Mouse (Mus musculus): ENCODE results near the gene Ubb. TPM values are rescaled to one million over a fixed set of nuclear protein-coding genes. Genes with fewer than 3 reads are reported as not detected.
A peak's percentile ranks its signal among the peaks of the same experiment; 100 is the strongest.

Ubb gene
- total RNA-seq, 4 experiments from 2014 or later, result 692 to 761 (median 719) TPM

GRCm38 (mm10) chr11:62551226-62552119, 502 bp downstream of the Ubb start:
- peak; percentile 91 for DNase-seq (ENCODE audit: low spot score)

GRCm38 (mm10) chr11:62553186-62553585, 2.2 kb downstream of the Ubb start:
- no peak for DNase-seq (ENCODE audit: low spot score)

DNA sequence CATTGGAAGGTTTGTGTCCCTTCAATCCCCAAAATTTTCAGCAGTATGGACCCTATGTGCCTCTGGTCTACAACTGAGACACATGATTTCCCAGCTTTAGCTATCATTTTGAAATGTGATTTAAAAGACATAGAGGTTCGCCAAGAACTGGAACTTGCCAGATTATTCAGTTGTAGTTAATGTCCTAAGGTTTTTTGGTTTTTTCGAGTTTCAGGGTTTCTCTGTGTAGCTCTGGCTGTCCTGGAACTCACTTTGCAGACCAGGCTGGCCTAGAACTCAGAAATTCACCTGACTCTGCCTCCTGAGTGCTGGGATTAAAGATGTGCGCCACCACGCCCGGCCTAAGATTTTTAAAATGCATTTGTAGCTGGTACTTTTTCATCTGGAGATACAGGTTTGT, 2.7 kb downstream of the Ubb start:
- no peak for DNase-seq (ENCODE audit: low spot score)

DNA sequence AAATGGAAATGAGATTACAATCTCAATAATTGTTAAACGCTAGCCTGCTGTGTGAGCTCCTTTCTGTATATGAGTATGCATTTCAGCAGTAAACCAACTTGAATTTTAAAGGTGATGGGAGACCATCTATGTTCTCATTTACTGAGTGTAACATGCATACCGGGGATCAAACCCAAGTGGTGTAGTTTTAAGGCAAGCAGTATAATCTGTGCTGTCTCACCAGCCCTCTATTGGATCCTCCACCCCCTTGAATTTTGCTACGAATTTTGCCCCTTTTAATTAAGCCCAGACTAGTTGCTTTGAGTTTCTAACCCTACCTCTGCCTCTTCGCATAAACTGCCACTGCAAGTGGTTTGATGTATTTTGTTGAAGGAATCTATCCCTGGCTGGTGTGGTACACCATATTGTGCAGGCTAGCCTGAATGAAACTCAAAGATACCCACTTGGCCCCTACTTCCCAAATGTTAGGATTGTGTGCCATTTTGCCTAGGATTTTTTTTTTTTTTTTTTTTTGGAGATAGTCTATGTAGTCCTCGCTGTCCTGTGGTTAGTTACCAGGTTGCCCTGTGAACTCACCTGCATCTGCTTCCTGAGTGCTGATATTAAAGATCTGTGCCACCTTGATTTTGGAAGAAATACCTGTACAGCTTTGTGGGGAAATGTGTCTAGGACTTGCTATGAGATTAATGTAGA, 3.3 kb downstream of the Ubb start:
- no peak for DNase-seq (ENCODE audit: low spot score)

- DNase-seq (ENCODE audit: low spot score), result no peak
Measured at GRCm38 (mm10) chr11:62554934-62555517, 4.1 kb downstream of the Ubb start.

GRCm38 (mm10) chr11:62555896-62556412, 5.0 kb downstream of the Ubb start:
- DNase-seq (ENCODE audit: low spot score), result peak; percentile 17

DNA sequence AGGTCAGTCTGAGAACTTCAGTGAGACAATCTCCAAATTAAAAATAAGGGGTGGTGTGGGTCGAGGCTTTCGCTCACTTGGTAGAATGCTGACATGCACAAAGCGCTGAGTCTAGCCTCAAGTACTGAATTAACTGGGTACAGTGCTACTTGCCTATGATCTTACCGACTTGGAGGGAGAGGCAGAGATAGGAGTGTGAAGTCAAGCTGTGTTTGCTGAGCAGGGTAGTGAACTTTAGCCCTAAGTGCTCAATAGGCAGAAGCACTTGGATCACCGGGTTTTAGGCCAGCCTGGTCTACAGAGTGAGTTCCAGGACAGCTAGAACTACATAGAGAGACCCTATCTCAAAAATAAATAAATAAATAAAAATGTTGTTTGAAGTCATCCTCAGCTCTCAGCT, 6.2 kb downstream of the Ubb start:
- no peak for DNase-seq (ENCODE audit: low spot score)

DNA sequence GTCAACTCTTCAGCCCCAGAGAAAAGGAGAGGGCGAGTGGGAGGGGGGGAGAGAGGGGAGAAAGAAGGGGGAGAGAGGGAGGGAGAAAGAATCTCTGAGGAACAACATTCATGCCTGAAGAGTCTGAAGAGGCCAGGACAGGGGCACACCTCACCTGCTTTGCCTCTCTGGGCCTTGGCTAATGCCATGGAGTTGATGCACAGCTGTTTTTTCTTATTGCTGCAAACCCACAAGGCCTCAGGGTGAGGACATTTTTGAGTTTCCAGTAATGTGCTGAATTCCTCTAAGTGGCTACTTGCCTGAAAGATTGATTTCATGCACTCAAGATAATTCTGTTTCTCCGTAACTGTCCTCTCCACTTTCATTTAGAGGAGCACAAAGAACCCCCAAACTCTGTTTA, 7.2 kb downstream of the Ubb start:
- no peak for DNase-seq (ENCODE audit: low spot score)

- peak; percentile 62 for DNase-seq (ENCODE audit: low spot score)
Measured at GRCm38 (mm10) chr11:62558961-62559646, 8.1 kb downstream of the Ubb start.

DNA sequence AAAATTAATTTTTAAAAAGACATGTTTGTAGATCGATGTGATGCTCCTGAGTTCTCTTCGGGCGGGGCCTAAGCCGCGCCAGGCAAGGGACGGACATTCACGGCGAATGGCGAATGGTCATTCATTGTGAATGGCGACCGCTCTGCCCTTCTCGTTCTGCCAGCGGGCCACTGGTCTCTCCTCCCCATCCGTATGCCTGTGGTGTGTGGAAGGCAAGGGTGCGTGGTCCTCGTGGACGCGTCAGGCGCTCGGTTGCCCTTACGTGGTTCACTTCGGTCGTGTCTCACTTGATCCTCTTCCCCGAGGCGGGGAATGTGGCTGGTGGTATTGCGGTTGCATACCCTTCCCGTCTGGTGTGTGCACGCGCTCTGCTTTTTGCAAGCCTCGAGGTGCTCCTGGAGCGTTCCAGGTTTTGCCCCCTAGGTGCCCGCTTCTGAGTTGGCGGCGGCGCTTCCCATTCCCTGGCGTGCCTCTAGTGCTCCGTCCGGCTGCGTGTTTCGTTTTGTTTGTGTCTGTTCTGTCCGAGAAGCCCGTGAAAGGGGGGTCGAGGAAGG, 9.6 kb downstream of the Ubb start:
- no peak for DNase-seq (ENCODE audit: low spot score)

DNA sequence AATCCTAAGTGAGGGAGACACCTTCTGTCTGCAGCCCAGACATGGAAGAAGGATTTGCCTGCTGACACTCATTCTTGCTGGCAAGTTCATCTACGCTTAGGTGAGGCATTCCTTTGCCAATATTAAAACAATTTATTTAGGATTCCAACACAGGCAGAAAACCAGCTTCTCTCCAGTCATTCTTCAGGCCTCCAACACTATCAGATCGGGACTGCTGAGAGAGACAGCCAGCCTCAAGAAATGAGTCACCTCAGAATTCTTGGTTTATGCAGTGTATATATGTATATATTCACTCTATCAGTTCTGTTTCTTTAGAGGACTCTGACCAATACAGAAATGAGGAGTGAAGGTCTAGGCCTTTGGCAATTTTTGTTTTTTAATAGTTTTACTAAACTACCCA, 12.6 kb downstream of the Ubb start:
- no peak for DNase-seq (ENCODE audit: low spot score)

GRCm38 (mm10) chr11:62565747-62566146, 14.8 kb downstream of the Ubb start:
- DNase-seq (ENCODE audit: low spot score), result no peak

- DNase-seq (ENCODE audit: low spot score), result no peak
Measured at GRCm38 (mm10) chr11:62566211-62566610, 15.2 kb downstream of the Ubb start.

DNA sequence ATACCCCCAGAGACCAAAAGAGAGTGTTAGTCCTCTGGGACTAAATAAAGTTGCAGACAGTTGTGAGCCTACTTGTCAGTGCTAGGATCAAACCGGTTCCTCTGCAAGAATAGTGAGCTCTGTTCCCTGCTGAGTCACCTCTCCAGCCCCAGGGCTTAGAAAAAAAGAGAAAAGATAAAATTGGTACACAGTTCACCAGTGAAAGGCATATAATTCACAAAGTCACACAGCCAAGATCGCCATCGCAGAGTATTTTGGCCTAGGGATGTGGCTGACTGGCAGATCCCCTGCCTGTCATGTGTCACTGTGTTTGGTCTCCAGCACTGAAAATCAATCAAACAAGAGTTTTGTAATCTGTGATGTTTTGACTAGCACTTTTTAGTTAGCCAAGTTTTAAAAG, 17.3 kb downstream of the Ubb start:
- DNase-seq (ENCODE audit: low spot score), result no peak

DNA sequence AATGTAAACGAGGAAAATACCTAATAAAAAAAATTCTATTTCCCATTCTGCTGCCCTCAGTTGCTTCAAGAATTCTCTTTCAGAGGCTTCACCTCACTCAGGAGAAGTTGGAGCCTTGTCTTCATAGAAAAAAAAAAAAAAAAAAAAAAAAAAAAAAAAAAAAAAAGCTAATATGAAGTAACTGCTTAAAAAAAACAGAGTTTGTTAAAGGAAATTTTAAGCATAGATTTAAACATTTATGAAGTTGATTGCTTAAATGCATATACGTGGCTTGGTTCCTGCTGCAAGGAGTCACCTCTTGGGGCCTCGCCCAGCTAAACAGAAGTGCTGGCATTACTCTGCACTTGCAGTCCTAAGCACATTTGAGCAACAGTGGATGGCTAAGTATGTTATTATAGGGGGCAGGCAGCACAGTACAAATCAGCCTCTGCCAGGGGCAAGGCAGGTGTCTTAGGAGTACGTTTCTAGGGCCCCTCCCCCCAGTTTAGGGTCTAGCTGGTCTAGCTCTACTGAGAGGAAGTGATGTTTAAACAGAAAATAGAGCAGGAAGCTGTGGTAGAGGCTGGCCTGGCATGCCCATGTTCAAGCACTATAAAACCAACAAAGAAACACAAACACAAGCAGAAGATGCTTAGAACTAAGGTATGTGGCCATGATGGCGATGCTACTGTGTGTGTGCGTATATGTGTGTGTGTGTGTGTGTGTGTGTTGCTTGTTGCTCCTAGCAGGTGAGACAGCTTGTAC, 23.2 kb downstream of the Ubb start, which contains the start of gene Trpv2:
Gene Trpv2 (plus strand): TSS at position 528 of the 744 bp plus-strand sequence.
- no peak for DNase-seq (ENCODE audit: low spot score)

- DNase-seq (ENCODE audit: low spot score), result no peak
Measured at GRCm38 (mm10) chr11:62574703-62575085, 23.7 kb downstream of the Ubb start.

GRCm38 (mm10) chr11:62575297-62575658, 24.3 kb downstream of the Ubb start:
- peak; percentile 91 for DNase-seq (ENCODE audit: low spot score)

- peak; percentile 40 for DNase-seq (ENCODE audit: low spot score)
Measured at GRCm38 (mm10) chr11:62575659-62576438, 24.9 kb downstream of the Ubb start.

GRCm38 (mm10) chr11:62576530-62577152, 25.7 kb downstream of the Ubb start:
- peak; percentile 46 for DNase-seq (ENCODE audit: low spot score)
